Mouse (Mus musculus): ENCODE data around the gene Upp2. TPM values are rescaled to one million over a fixed set of nuclear protein-coding genes. Genes with fewer than 3 reads are reported as not detected.

Upp2 gene
- total and polyA plus RNA-seq, 2 experiments, result 105 to 1,754 TPM

- H3K27me3 ChIP-seq (ENCODE audit: control insufficient read depth, insufficient read depth, low read length), result no peaks in the 10 kb centered on the region
- H3K9ac ChIP-seq (ENCODE audit: low read depth, low read length), result no peak overlapping the region
- no peak overlapping the region for H3K4me3 ChIP-seq (ENCODE audit: insufficient read depth, low read depth, low read length)
- TF ChIP-seq CTCF (IDR thresholded peaks at IDR 0.05; ENCODE audit: low read depth, low read length) (no peak), POLR2A (IDR thresholded peaks at IDR 0.05; ENCODE audit: extremely low read depth, insufficient read depth, low read length) (no peak)
- H3K27ac ChIP-seq (replicated peaks; ENCODE audit: insufficient read depth, low read depth, low read length), result peak overlapping the region; percentile 59
- H3K79me2 ChIP-seq (ENCODE audit: control insufficient read depth, insufficient read depth, low read length), result peaks cover 31% of the 10 kb centered on the region
- H3K36me3 ChIP-seq (ENCODE audit: control insufficient read depth, insufficient read depth, low read length), result no peaks in the 10 kb centered on the region
- WGBS, result 18% methylated on average over 7 of the region's 7 CpGs
- no peak for DNase-seq (ENCODE audit: extremely low read depth, low read depth, low spot score)
- H3K4me1 ChIP-seq (ENCODE audit: control insufficient read depth, insufficient read depth, low read length), result peaks cover 62% of the 10 kb centered on the region
Measured at GRCm38 (mm10) chr2:58533521-58534001, 33.5 kb upstream of the Upp2 start.

GRCm38 (mm10) chr2:58534379-58534778 is 32.7 kb upstream of the Upp2 start:
- TF ChIP-seq CTCF (IDR thresholded peaks at IDR 0.05; ENCODE audit: low read depth, low read length), result no peak
- no peak for TF ChIP-seq POLR2A (IDR thresholded peaks at IDR 0.05; ENCODE audit: extremely low read depth, insufficient read depth, low read length)

GRCm38 (mm10) chr2:58535233-58535632 is 31.9 kb upstream of the Upp2 start:
- peak overlapping the region; percentile 80 for H3K27ac ChIP-seq (replicated peaks; ENCODE audit: insufficient read depth, low read depth, low read length)
- no peaks in the 10 kb centered on the region for H3K27me3 ChIP-seq (ENCODE audit: control insufficient read depth, insufficient read depth, low read length)
- DNase-seq (ENCODE audit: extremely low read depth, low read depth, low spot score), result peak; percentile 93
- no peaks in the 10 kb centered on the region for H3K36me3 ChIP-seq (ENCODE audit: control insufficient read depth, insufficient read depth, low read length)
- no peak overlapping the region for H3K4me3 ChIP-seq (ENCODE audit: insufficient read depth, low read depth, low read length)
- no peak overlapping the region for H3K9ac ChIP-seq (ENCODE audit: low read depth, low read length)
- peaks cover 30% of the 10 kb centered on the region for H3K79me2 ChIP-seq (ENCODE audit: control insufficient read depth, insufficient read depth, low read length)
- TF ChIP-seq POLR2A (IDR thresholded peaks at IDR 0.05; ENCODE audit: extremely low read depth, insufficient read depth, low read length) (no peak), CTCF (IDR thresholded peaks at IDR 0.05; ENCODE audit: low read depth, low read length) (no peak)
- 20% methylated on average over 8 of the region's 8 CpGs for WGBS
- peaks cover 55% of the 10 kb centered on the region for H3K4me1 ChIP-seq (ENCODE audit: control insufficient read depth, insufficient read depth, low read length)

More at GRCm38 (mm10) chr2:58534379-58534778, 32.7 kb upstream of the Upp2 start:
- no peaks in the 10 kb centered on the region for H3K27me3 ChIP-seq (ENCODE audit: control insufficient read depth, insufficient read depth, low read length)
- peaks cover 32% of the 10 kb centered on the region for H3K79me2 ChIP-seq (ENCODE audit: control insufficient read depth, insufficient read depth, low read length)
- peak overlapping the region; percentile 28; the same call in 1 of the 2 replicates for H3K27ac ChIP-seq (replicated peaks; ENCODE audit: insufficient read depth, low read depth, low read length)
- H3K4me3 ChIP-seq (ENCODE audit: insufficient read depth, low read depth, low read length), result no peak overlapping the region
- no peak for DNase-seq (ENCODE audit: extremely low read depth, low read depth, low spot score)
- H3K4me1 ChIP-seq (ENCODE audit: control insufficient read depth, insufficient read depth, low read length), result peaks cover 62% of the 10 kb centered on the region
- 78% methylated on average over 4 of the region's 4 CpGs for WGBS
- no peaks in the 10 kb centered on the region for H3K36me3 ChIP-seq (ENCODE audit: control insufficient read depth, insufficient read depth, low read length)
- H3K9ac ChIP-seq (ENCODE audit: low read depth, low read length), result no peak overlapping the region

GRCm38 (mm10) chr2:58536796-58537195 is 30.3 kb upstream of the Upp2 start:
- Histone ChIP-seq H3K4me1 (ENCODE audit: control insufficient read depth, insufficient read depth, low read length) (peaks cover 42% of the 10 kb centered on the region), H3K9ac (ENCODE audit: low read depth, low read length) (no peak overlapping the region), H3K79me2 (ENCODE audit: control insufficient read depth, insufficient read depth, low read length) (peaks cover 28% of the 10 kb centered on the region), H3K27me3 (ENCODE audit: control insufficient read depth, insufficient read depth, low read length) (no peaks in the 10 kb centered on the region), H3K36me3 (ENCODE audit: control insufficient read depth, insufficient read depth, low read length) (no peaks in the 10 kb centered on the region), H3K27ac (replicated peaks; ENCODE audit: insufficient read depth, low read depth, low read length) (peak overlapping the region; percentile 30; the same call in 1 of the 2 replicates), H3K4me3 (ENCODE audit: insufficient read depth, low read depth, low read length) (no peak overlapping the region)
- TF ChIP-seq POLR2A (IDR thresholded peaks at IDR 0.05; ENCODE audit: extremely low read depth, insufficient read depth, low read length) (no peak), CTCF (IDR thresholded peaks at IDR 0.05; ENCODE audit: low read depth, low read length) (no peak)
- no peak for DNase-seq (ENCODE audit: extremely low read depth, low read depth, low spot score)
- 88% methylated on average over 3 of the region's 3 CpGs for WGBS

GRCm38 (mm10) chr2:58538196-58538595 is 28.9 kb upstream of the Upp2 start:
- WGBS, result 96% methylated on average over 6 of the region's 6 CpGs

GRCm38 (mm10) chr2:58543252-58543651 is 23.8 kb upstream of the Upp2 start:
- no peak overlapping the region for H3K27ac ChIP-seq (replicated peaks; ENCODE audit: insufficient read depth, low read depth, low read length)
- H3K36me3 ChIP-seq (ENCODE audit: control insufficient read depth, insufficient read depth, low read length), result no peaks in the 10 kb centered on the region
- H3K27me3 ChIP-seq (ENCODE audit: control insufficient read depth, insufficient read depth, low read length), result no peaks in the 10 kb centered on the region
- 55% methylated on average over 5 of the region's 5 CpGs for WGBS
- H3K79me2 ChIP-seq (ENCODE audit: control insufficient read depth, insufficient read depth, low read length), result peaks cover 49% of the 10 kb centered on the region
- H3K9ac ChIP-seq (ENCODE audit: low read depth, low read length), result no peak overlapping the region
- H3K4me3 ChIP-seq (ENCODE audit: insufficient read depth, low read depth, low read length), result no peak overlapping the region
- DNase-seq (ENCODE audit: extremely low read depth, low read depth, low spot score), result peak; percentile 55
- TF ChIP-seq CTCF (IDR thresholded peaks at IDR 0.05; ENCODE audit: low read depth, low read length), result no peak
- TF ChIP-seq POLR2A (IDR thresholded peaks at IDR 0.05; ENCODE audit: extremely low read depth, insufficient read depth, low read length), result no peak
- peaks cover 5% of the 10 kb centered on the region for H3K4me1 ChIP-seq (ENCODE audit: control insufficient read depth, insufficient read depth, low read length)

More at GRCm38 (mm10) chr2:58538196-58538595, 28.9 kb upstream of the Upp2 start:
- Histone ChIP-seq H3K27me3 (ENCODE audit: control insufficient read depth, insufficient read depth, low read length) (no peaks in the 10 kb centered on the region), H3K36me3 (ENCODE audit: control insufficient read depth, insufficient read depth, low read length) (no peaks in the 10 kb centered on the region), H3K9ac (ENCODE audit: low read depth, low read length) (no peak overlapping the region), H3K4me1 (ENCODE audit: control insufficient read depth, insufficient read depth, low read length) (peaks cover 36% of the 10 kb centered on the region), H3K79me2 (ENCODE audit: control insufficient read depth, insufficient read depth, low read length) (peaks cover 34% of the 10 kb centered on the region), H3K27ac (replicated peaks; ENCODE audit: insufficient read depth, low read depth, low read length) (no peak overlapping the region), H3K4me3 (ENCODE audit: insufficient read depth, low read depth, low read length) (no peak overlapping the region)
- TF ChIP-seq CTCF (IDR thresholded peaks at IDR 0.05; ENCODE audit: low read depth, low read length), result no peak
- no peak for TF ChIP-seq POLR2A (IDR thresholded peaks at IDR 0.05; ENCODE audit: extremely low read depth, insufficient read depth, low read length)
- no peak for DNase-seq (ENCODE audit: extremely low read depth, low read depth, low spot score)
